Mouse (Mus musculus): ENCODE measurements around the gene Fam83d.
"Not testable (repeated sequence)": the region's sequence is repeated elsewhere in the genome, so short reads cannot be mapped to it uniquely, and the experiment has no call there.

Gene Fam83d

GRCm38 (mm10) chr2:158767742-158768339, at the start of gene Fam83d:
Gene Fam83d, plus strand, starts transcription at chr2:158768093.
- DNase-seq (ENCODE audit: low spot score in 2 of 2), result peak; percentile 98

- DNase-seq (ENCODE audit: low spot score in 2 of 2), result no peak
Measured at GRCm38 (mm10) chr2:158718816-158719549, 48.9 kb upstream of the Fam83d start.

- DNase-seq (ENCODE audit: low spot score in 2 of 2), result no peak
Measured at GRCm38 (mm10) chr2:158720715-158721370, 47.0 kb upstream of the Fam83d start.

- DNase-seq (ENCODE audit: low spot score in 2 of 2), result no peak
Measured at GRCm38 (mm10) chr2:158721481-158721880, 46.4 kb upstream of the Fam83d start.

- DNase-seq (ENCODE audit: low spot score in 2 of 2), result no peak
Measured at GRCm38 (mm10) chr2:158722135-158722534, 45.8 kb upstream of the Fam83d start.

GRCm38 (mm10) chr2:158722991-158723551, 44.8 kb upstream of the Fam83d start:
- DNase-seq (ENCODE audit: low spot score in 2 of 2), result no peak

GRCm38 (mm10) chr2:158723806-158724205, 44.1 kb upstream of the Fam83d start:
- DNase-seq (ENCODE audit: low spot score in 2 of 2), result no peak

GRCm38 (mm10) chr2:158726252-158726651, 41.6 kb upstream of the Fam83d start:
- no peak for DNase-seq (ENCODE audit: low spot score in 2 of 2)

- DNase-seq (ENCODE audit: low spot score in 2 of 2), result no peak
Measured at GRCm38 (mm10) chr2:158728061-158728815, 39.7 kb upstream of the Fam83d start.

GRCm38 (mm10) chr2:158730896-158731295, 37.0 kb upstream of the Fam83d start:
- DNase-seq (ENCODE audit: low spot score in 2 of 2), result no peak

- no peak for DNase-seq (ENCODE audit: low spot score in 2 of 2)
Measured at GRCm38 (mm10) chr2:158732521-158732920, 35.4 kb upstream of the Fam83d start.

- DNase-seq (ENCODE audit: low spot score in 2 of 2), result no peak
Measured at GRCm38 (mm10) chr2:158733136-158733535, 34.8 kb upstream of the Fam83d start.

- DNase-seq (ENCODE audit: low spot score in 2 of 2), result no peak
Measured at GRCm38 (mm10) chr2:158733914-158734313, 34.0 kb upstream of the Fam83d start.

- DNase-seq (ENCODE audit: low spot score in 2 of 2), result peak; percentile 80 to 83
Measured at GRCm38 (mm10) chr2:158734500-158735152, 33.3 kb upstream of the Fam83d start.

GRCm38 (mm10) chr2:158735340-158735739, 32.6 kb upstream of the Fam83d start:
- no peak for DNase-seq (ENCODE audit: low spot score in 2 of 2)

GRCm38 (mm10) chr2:158736247-158736646, 31.6 kb upstream of the Fam83d start:
- DNase-seq (ENCODE audit: low spot score in 2 of 2), result not testable (repeated sequence)

GRCm38 (mm10) chr2:158738591-158738990, 29.3 kb upstream of the Fam83d start:
- no peak for DNase-seq (ENCODE audit: low spot score in 2 of 2)

GRCm38 (mm10) chr2:158739113-158739512, 28.8 kb upstream of the Fam83d start:
- DNase-seq (ENCODE audit: low spot score in 2 of 2), result no peak

GRCm38 (mm10) chr2:158741011-158741501, 26.8 kb upstream of the Fam83d start:
- no peak for DNase-seq (ENCODE audit: low spot score in 2 of 2)

- no peak for DNase-seq (ENCODE audit: low spot score in 2 of 2)
Measured at GRCm38 (mm10) chr2:158742431-158742830, 25.5 kb upstream of the Fam83d start.

- no peak for DNase-seq (ENCODE audit: low spot score in 2 of 2)
Measured at GRCm38 (mm10) chr2:158743518-158744141, 24.3 kb upstream of the Fam83d start.

Measured in right cerebral cortex, postnatal 10 days (tissue).